Mouse (Mus musculus) right cerebral cortex, postnatal 25 days (tissue): ENCODE results near the gene Lbr.
"Not testable (repeated sequence)": the region's sequence is repeated elsewhere in the genome, so short reads cannot be mapped to it uniquely, and the experiment has no call there.

ENCODE experiments used
- DNase-seq: peaks from one replicate; pipeline ENCODE4 v3.0.0; 2022

The Lbr gene

DNA sequence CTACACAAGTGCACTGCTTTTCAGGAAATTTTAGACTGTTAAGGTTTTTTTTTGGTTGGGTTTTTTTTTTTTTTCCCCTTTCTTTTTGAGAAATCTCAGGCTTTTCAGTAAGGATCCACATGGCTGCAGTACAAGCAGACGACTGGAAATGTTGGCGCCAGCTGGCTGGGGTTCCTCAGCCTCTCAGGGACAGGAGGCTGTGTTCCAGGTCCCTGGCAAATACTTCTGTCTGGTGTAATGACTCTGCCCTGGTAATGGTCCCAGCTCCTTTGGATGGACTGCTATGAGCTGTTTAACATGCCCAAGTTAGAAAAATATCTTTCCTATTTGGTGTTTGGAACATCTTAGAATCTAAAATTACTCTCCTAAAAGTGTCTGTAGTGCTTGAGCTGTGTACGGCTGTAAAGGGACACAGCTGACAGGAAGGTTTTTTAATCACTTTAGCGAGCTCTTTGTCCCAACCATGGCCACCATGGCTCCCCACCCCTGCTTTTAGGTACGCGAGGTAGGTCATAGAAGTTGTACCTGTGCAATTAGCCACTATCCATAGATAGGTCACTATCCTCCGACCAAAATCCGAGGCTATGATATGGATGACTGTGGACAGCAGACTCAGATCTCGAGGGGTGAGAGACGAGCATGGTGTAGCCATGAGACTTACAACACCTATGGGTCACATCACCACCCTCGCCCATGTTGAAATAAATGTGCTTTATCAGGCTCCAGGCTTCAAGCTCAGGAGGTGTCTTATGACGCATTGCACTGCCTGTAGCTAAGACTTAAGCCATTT is 8.9 kb upstream of the Lbr start:
- peak; percentile 54 for DNase-seq

DNA sequence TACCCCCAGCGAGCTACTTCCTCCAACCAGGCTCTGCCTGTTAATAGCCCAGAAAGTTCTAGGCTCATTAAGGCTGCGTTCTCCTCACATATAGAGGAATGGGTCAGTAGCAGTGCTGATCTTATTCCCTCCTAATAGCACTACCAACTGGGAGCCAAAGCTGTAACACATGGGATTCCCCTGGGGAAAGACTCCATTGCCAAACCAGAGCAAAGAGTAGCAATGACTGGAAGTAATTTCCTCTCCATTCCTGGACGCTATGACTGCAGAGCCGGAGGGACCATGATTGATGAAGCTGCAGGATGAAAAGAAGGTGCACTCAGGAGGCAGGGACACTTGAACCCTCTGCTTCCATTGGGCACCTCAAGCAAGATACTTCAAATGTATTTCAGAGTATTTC is 7.6 kb upstream of the Lbr start:
- DNase-seq, result no peak

DNA sequence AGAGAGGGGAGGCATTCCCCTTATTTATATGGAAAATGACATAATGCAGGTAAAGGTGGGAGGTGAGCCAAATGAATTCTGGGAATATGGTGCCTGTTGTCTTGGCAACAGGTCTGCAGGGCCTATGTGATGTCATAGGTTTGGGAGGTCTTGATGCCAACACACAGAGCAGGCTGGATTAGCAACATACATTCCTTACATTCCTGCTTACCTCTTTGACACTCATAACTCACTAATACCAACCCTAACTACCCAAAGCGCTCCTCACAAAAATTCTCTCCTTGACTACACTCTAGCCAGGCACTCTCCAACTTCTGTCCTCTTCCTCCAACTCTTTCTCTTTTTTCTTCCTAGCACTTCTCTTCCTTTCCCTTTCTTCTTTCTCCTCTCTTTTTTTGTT is 5.4 kb upstream of the Lbr start:
- DNase-seq, result no peak

DNA sequence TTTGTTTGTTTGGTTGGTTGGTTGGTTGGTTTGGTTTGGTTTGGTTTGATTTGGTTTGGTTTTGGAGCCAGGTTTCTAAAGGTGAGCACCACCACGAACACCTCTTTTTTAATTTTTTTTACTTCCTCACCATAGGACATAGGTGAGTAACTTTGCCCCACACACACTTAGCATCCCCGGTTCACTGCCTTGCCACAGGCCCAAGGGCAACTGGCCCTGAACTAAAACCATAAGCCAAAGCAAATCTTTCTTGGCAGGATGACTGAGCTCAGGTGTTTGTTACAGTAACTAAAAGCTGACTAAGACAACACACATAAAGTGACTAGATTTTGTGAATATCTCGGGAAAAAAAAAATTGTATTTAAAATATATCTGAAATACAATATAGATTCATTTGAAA is 4.5 kb upstream of the Lbr start:
- no peak for DNase-seq

DNA sequence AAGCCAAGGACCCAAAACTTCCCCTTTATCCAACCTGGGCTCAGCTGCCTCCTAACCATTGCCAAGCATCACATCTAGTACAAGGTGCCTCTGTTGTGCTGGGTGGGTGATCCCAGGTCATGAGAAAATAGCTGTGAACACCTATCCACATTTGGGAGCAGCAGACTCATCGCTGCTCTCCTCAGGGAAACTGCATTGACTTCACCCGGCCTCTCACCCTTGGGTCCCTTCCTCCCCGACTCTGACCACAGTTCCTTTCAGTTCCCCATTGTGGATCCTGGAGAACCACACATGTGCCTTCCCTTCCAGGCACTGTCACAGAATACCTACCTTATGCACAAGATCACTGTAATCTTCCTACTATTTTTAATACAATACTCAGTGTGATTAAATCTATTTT is 2.9 kb upstream of the Lbr start:
- no peak for DNase-seq

DNA sequence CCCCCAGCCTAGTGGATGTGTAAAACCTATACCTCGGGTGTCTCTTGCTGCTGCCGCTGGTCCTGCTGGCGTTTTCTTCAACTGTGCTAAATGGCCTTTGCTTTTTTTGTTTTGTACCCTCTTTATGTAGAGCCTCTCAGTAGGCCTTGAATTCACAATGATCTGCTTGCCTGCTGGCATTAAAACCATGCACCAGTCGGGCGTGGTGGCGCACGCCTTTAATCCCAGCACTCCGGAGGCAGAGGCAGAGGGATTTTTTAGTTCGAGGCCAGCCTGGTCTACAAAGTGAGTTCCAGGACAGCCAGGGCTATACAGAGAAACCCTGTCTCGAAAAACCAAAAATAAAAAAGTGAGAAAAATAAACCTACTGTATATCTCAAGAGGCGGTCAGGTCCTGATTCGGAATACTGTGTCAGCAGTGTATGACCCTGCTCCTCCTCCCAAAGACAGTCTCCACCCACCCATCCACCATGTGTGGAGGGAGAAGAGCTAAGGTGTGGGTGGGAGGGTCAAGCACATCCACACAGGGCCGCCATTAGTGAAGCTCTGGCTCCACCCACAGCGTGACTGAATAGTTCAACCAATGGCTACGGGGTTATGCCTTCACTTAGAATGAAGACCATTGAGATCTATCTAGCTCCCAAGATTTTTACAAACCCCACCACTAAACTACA is 2.2 kb upstream of the Lbr start:
- DNase-seq, result no peak

DNA sequence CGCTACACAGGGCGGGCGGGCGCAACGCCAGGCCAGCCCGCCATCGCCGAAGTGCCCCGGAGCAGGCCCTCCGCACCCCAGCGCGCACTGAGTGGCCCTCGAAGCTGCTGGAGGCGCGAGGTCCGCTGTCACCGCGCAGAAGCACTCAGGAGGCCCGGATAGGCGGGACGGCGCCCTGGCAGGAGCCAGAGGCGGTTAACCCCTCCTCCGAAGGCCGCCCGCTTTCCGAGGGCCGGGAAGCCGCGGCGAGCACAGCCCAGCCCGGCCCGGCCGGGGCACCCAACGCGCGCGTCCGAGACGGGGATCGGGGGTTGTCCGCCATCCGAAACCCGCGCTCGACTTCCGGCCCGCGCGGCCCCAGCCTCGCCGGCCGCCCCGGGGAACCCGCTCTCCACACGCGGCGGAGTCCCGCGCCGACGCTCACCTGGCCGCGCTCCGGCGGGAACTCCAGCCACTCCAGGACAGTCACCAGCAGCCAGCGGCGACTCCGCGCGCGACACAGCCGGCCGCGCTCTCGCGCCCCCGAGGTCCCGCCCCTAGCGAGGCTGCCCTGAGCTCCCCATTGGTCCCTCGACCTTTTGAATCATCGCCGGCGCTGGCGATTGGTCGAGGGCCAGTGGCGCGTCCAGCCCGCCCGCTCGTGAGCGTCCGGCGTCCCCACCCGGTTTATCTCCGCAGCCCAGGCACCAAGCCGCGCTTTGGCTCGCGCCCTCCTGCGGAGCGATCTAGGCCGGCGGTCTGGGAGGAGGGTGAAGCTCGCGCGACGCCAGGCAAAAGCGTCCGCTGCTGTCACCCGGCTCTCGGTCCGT is 778 bp downstream of the Lbr start:
- peak; percentile 96 for DNase-seq

DNA sequence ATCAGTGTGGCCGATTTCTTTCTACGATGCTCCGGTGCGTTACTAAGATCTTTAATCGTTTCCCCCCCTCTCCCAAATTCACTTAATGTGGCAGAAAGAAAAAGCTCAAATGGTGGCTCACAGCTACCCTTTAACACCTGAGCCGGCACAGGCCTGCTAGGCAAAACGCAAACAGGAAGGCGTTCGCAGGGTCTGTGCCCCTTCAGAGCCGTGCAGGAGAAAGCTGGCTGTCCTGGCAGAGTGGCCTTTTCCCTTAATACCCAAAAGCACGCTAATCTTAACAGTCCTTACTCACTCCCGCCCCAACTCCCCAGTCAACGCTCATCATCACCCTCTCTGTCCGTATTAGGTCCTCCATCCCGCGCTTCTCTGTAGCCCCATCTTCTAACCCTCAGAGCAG is 1.4 kb downstream of the Lbr start:
- no peak for DNase-seq

DNA sequence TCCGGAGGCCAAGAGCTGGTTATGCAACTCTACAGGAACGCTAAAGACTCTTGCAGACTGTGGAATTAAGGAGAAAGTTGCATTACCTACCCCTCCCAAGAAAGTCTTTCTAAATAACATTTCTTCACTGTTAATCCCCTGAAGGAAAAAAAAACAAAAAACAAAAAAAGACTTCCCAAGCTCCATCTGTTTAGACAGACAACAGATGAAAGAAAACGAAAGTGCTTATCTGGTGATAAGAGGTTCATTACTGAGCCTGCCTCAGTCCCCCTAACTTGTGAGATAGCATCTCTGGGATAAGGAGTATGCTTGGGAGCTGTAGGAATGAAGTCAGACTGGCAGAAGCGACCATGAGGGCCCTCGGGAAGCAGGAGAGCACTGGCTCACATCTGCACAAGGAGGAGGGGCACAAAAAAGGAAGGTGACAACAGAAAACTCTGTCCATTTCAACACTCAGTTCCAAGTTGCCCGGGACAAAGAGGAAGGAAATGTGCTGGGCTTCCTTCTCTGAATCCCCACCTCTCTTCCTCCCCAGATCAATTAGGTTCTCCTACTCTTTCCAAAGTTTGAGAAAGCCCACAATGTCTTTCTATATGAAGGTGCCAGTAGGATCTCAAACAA is 3.0 kb downstream of the Lbr start:
- DNase-seq, result no peak

DNA sequence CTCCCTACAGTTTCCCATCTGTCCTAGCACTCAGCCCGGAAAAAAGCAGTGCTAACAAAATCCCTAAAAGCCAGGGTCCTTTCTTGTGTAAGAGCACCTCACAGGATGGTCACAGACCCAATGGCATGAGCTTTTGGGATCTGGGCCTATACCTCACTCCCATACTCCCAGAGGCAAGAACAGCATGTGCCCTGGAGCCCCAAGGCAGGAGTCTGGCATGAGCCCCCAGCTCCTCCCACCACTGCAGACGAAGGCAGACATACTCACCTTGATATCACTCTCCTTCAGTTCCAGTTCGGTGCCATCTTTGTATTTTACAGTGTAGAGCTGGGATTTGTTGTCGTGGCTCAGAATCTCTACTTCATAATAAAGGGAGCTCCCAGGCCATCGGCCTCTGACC is 4.7 kb downstream of the Lbr start:
- DNase-seq, result no peak

DNA sequence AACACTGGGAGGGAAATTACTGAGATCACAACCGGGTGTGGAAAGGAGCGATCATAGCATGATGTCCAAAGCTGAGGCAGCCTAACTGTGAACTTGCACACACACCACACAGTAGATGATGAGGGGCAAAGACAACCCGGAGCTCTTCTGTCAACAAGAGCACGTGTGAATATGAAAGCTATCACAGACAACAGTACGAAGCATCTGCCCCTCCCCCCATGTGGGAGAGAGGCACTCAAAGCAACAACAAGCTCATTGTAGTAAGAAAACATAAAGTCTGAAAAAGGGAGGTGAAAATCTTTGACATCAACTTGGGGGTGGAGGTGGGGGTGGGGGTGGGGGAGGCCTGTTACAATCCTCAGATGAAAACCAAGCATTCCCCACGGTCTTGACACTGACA is 9.7 kb downstream of the Lbr start:
- DNase-seq, result no peak

DNA sequence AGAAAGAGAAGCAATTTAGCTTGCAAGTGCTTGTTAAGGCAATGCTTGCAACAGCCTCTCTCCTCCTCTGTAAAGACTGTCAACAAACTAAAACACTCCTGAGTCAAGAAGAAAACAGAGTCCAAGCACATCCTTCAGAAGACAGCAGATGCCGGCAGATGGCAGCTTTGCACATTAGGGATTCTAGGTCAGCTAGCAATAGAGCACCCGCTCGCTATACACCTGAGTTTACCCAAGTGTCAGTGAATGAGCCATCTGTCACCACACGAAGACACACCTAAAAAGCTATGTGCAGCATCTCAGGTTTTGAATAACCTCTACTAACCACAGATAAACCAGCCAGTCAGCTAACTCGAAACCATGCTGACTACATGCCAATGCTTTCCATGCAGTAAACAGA is 10.1 kb downstream of the Lbr start:
- DNase-seq, result peak; percentile 25

DNA sequence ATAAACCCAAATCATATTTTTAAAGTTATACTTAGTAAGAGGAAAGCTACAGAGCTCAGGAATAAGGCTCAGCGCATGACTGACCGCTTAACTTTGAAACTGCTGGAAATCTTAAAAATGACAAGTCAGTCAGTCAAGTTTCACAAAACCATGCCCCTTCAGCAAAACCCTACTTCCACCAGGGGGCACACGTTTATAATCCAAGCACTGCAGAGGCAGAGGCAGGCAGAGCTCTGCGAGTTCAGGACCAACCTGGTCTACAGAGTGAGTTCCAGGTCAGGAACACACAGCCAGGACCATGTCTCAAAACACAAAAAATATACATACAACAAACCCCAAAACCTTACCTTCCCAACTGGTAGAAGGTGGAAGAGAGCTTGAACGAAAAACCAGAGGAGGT is 14.5 kb downstream of the Lbr start:
- DNase-seq, result no peak

DNA sequence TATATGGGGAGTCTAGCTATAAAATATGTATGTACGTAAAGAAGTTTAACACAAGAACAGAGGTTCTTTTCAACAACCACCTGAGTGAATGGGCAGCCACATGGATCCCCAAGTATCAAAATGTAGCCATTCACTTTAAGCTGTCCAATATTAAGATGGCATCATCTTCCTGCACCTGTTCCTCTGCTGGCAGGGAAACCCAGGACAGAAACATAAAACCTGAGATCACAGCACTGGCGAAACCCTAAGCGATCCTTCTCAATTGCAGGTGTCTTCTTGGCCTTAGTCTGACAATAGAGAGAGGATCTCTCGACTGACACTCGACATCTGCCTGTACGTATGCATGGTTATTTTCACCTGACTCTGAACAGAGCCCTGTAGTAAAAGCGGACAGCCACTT is 16.1 kb downstream of the Lbr start:
- no peak for DNase-seq

DNA sequence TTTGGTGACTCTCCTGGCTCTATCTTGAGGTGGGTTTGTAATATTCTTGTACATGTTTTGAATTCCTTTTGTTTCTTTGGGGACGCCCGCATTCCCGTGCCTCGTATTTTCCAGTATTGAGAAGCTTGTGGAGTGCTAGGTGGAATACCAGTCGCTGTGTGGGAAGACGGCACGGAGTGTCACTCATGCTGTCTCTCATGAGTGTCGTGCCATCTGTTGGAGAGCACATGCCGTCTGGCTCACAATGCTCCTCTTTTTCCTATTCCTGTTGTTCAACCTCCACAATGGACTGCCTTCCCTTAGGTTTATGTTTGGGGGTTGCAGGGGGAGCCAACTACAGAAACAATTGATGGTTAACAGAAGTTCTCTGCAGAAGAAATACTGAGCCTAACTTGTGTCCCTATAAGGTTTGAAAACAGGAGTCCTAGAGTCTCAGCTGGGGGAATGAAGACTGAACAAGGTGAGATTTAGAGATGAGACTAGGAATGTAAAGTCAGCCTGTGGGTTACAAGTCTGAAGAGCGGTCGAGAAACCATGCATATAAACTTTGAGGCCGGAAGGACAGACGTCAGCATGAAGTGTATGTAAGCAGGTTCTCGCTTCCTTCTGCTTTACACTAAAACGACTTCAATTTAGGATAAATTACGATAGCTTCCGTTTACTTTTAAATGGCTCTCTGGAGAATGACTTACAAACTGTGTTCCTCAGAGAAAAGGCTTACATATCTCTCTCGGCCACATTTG is 31.2 kb downstream of the Lbr start:
- no peak for DNase-seq

DNA sequence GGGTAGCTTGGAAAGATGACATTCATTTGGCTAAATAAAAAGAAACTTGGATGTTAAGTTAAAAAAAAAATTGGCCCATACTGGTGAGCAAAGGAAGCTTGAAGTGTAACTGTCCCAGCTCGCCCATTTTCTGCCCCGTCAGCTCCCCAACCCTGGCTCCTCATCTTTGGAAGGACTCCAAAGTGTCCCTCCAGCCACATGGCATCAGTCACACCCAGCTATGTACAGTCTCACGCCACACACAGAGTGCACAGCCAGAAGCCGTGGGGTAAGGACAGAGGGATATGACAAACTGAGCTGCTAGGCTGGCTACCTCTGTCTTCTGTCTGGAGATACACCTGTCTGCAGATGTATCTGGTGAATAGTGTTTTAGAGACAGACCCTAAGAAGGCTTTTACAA is 42.2 kb downstream of the Lbr start:
- DNase-seq, result no peak

DNA sequence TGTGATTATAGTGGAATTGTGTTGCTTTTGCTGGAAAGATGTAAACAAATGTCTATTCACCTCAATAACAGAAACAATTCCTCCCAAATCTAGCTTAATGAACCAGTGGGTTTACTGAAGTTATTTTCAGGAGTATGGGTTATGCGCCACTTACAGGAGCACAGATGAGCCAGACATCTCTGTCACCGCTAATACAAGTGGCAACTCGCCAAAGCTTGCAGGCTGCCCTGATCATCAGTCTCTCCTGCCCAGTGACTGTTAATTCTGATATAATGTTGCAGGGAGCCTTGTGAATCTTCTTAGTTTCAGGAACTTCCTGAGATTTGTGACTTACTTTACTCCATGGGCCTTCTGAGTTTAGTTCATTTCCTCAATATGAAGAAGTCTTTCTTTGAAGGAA is 42.9 kb downstream of the Lbr start:
- DNase-seq, result no peak

DNA sequence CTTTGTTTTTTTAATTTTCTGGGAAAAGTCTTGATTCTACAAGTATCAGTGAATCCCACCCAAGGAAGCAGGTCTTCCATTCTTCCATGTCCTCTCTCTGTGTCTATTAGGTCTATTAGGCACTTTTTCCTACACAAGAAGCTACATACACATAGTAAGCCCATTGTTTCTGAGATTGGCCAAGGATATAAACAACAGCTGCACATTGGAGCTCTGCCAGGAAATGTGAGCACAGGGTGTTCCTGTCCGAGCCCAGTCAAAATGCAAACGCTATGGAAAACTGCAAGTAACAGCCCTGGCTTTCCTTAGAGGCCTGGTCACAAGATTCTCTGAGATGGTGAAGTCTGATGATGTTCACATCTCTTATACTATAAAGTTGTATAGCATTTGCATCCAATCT is 49.3 kb downstream of the Lbr start:
- DNase-seq, result no peak

DNA sequence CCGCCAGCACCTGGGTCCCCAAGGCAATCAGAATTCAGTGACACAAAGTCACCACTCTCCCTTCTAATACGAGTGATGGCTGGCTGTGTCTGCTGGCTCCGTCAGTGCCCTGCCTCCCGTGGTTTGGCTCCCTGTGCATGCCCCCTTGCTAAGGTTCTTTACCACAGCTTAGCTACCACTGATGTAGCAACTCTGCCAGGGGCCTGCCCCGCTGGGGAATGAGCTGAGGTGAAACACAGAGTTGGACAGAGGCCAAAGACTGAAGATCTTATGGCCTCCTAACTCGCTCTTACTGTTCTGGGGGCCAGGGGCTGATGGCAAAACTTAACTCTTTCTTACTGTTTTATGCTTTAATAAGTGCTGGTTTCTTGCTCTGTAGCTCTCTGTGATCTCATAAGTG is 52.9 kb downstream of the Lbr start:
- no peak for DNase-seq

DNA sequence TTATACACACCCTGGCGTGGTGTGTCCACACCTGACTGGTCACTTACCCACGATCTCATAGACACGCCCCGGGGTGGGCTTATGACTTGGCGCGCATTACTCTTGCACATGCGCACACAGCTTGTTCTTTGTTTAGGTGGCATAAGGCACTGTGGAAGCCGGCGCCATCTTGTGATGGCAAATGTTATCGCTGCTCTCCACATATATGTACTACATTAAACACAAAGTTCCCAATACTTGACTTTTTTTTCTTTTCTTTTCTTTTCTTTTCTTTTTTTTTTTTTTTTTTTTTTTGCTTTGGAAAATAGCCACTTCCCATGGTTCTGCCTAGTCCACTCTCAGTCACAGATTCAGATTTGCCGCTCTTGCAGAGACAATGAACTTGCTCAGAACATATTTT is 60.2 kb downstream of the Lbr start:
- not testable (repeated sequence) for DNase-seq

DNA sequence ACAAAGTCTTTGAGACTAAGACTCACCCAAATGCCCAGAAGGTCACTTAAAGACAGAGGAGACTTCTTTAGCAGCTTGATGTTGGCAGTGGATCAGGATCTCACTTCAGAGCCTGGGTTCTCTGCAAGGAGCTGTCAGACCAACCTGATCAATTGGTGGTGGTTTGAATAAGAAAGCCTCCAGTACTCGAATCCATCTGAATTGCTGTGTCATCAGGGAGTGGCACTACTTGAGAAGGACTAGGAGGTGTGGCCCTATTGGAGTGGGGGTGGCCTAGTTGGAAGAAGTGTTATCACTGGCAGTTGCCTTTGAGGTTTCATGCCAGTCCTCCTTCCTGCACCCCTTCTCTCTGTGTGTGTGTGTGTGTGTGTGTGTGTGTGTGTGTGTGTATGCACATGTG is 66.3 kb downstream of the Lbr start:
- DNase-seq, result no peak

DNA sequence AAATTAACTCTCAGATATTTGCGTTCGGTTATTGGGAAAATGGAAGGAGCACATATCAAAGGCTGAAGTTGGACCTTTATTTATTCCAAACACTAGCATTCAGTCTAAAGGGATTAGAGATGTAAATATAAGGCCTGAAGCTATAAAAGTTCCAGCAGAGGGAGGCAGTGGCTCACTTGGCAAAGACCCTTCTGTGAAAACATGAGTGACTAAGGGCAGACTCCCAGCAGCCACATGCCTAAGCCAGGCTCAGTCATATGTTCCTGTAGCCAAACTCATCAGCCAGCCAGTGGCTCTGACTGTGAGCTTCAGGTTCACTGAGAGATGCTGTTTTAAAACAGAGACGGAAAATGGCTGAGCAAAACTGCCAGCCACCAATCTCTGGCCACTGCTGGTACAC is 71.0 kb downstream of the Lbr start:
- DNase-seq, result no peak

DNA sequence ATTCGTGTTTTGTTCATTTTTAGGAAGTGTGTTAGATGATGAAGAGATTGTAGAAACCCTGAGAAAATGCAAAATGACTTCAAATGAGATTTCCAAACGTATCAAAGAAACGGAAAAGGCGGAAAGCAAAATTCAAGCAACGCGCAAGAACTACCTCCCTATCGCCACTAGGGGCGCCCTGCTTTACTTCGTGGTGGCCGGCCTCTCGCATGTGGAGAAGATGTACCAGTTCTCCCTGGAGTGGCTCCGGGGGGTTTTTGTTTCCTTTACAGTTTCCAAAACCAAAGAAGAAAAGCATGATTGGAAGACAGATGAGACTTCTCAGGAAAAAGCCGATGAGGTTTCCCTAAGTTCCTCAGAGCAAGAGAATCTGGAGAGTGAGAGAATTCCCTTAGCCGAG is 73.5 kb downstream of the Lbr start:
- no peak for DNase-seq
